Mouse (Mus musculus) heart, postnatal 0 days (tissue): ENCODE data around the gene Ggcx.

Experiments used
- CTCF ChIP-seq: IDR thresholded peaks from 2 replicates; pipeline ENCODE4 v1.5.1; 2016; ENCODE audit warnings: antibody characterized with exemption, control low read depth, low read depth
- EP300 ChIP-seq: IDR thresholded peaks from 2 replicates; pipeline ENCODE4 v1.6.1; 2016; ENCODE audit warnings: antibody characterized with exemption, low read depth

GRCm38 (mm10) chr6:72407119-72407518 is 7.0 kb upstream of the Ggcx start:
- TF ChIP-seq CTCF (peak; percentile 100), EP300 (no peak)
